Mouse (Mus musculus): ENCODE measurements at regions not wholly inside any gene's neighbourhood (a gene's known extent, or its start where the extent isn't known, plus 50 kb on each side); places are given as distances from the start of the nearest gene placed in this dataset.
A peak's percentile ranks its signal among the peaks of the same experiment; 100 is the strongest.
"Not testable (repeated sequence)": the region's sequence is repeated elsewhere in the genome, so short reads cannot be mapped to it uniquely, and the experiment has no call there.

DNA sequence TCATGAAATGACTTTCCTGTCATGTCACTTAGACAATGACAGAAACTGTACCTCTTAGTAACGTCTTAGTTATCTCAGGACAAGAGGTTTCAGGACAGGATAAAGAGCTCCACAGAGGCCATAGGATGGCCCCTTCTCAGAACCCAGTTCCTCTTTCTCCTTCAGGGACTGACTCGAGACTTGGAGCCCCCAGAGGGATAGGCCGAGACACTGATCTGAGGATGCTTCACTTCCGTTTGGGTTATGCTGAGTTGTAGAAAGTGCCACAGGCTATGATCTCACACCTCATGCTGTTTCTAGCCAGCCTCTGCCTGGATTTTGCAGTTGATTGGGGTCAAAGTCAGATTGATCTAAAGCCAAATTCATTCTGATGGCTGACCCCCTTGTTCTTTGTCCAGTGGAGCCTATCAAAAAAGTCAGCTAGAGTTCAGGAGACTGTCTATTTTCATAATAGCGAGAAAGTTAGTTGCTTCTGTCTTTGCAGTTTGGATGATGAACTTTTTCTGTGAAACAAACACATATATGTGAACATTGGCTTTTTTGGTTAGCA is 70.7 kb downstream of the Sult3a2 start:
- DNase-seq (ENCODE audit: inconsistent age in 2 of 2, low spot score in 1 of 2) = no peak

DNA sequence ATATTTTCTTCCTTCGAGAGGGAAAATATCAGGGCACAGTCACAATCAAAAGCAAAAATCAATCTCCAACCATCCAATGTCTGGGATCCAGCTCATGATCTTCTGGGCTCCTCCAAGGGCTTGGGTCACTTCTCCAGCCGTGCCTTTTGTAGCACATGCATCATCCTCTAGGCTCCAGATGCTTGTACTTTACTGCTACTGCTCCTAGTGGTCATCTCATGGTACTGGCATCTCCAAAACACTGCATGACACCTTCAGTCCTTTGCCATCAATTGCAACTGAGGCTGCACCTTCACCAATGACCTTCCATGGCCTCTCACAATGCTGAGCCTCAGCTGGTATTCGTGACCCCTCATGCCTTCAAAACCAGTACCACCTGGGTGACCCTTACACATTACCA is 77.8 kb downstream of the Sult3a2 start:
- DNase-seq (ENCODE audit: inconsistent age in 2 of 2, low spot score in 1 of 2) = not testable (repeated sequence)

DNA sequence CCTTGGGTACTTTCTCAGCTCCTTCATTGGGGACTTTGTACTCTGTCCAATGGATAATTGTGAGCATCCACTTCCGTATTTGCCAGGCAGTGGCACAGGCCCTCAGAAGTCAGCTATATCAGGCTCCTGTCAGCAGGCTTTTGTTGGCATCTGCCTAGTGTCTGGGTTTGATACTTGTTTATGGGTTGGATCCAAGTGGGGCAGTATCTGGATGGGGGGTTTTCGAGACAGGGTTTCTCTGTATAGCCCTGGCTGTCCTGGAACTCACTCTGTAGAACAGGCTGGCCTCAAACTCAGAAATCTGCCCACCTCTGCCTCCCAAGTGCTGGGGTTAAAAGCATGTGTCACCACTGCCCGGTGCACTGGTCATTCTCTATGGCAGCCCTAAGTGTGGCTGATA is 79.7 kb upstream of the Clvs2 start:
- not testable (repeated sequence) for DNase-seq (ENCODE audit: inconsistent age in 2 of 2, low spot score in 1 of 2)

DNA sequence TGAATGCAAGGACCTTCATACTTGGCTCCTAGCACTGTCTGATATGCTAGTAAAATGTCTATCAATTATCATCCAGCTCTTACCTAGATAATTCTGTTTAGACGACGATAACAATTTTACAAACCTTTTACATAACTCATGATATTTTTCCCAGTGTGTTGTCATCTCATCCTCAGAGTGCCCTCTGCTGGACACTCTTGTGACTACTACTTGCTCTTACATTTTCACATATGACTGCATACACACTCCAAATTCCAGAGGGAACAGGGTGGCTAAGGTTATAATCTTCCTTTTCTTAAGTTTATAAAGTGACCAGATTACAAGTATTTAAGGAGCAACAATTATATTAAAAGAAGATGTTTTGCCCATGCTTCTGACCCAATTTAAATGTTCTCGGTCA is 78.9 kb upstream of the Clvs2 start:
- DNase-seq (ENCODE audit: inconsistent age in 2 of 2, low spot score in 1 of 2) = peak; percentile 22 to 74

Measured in adrenal gland, adult (tissue).